Mouse (Mus musculus): ENCODE results near the gene Mitf.

DNA sequence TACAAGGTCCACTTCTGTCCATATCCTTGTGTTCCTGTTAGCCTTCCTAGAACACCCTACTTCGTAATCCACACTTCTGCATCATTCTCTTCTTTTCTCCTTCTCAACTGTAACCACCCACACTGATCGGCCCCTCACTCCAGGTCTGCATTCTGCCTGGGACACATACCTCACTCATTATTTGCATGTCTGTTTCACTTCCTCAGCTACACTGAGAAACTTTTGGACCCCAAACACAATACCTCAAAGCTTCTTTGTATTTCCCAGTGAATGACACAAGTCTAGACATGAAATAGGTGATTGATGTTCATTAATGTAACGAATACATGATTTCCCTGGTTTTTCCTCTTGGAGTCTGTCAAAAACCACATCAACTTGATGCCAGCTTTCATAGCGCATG, 259.6 kb downstream of the Mitf start:
- TF ChIP-seq GATA1 (IDR thresholded peaks at IDR 0.05; ENCODE audit: low read length) (no peak), TAL1 (IDR thresholded peaks at IDR 0.05; ENCODE audit: low read length) (no peak)
